Mouse (Mus musculus) ES-Bruce4 (cell line): Measurements from ENCODE around the gene Eci3.

Experiments
- CTCF ChIP-seq: IDR thresholded peaks from one replicate; pipeline ENCODE4 v1.8.1; 2011; ENCODE audit warnings: low read depth, low read length
- POLR2A ChIP-seq: IDR thresholded peaks from one replicate; pipeline ENCODE4 v1.8.1; 2011; ENCODE audit warnings: low read length; ENCODE audit not compliant: insufficient read depth

GRCm38 (mm10) chr13:34993983-34994811, 30.6 kb upstream of the Eci3 start:
- TF ChIP-seq CTCF, result no peak
- peak; percentile 36 for TF ChIP-seq POLR2A
